Mouse (Mus musculus) intestine, embryonic 15.5 days (tissue): ENCODE data around the gene Rab34. TPM values are rescaled to one million over a fixed set of nuclear protein-coding genes. Genes with fewer than 3 reads are reported as not detected.

Experiments
- ATAC-seq: fragments of 200-750 bp; cut with Nextera tagmentation; 2 replicates; pipeline ENCODE4 v1.8.0; 2017; ENCODE audit warnings: moderate TSS enrichment, moderate library complexity
- H3K27ac ChIP-seq: fragments of 300-500 bp; sonication (generic); 2 replicates; pipeline ENCODE4 v1.5.1; 2015; ENCODE audit warnings: mild to moderate bottlenecking, inconsistent platforms
- H3K27me3 ChIP-seq: fragments of 300-500 bp; sonication (generic); replicated peaks from 2 replicates; pipeline ENCODE4 v1.6.1; 2015; ENCODE audit warnings: inconsistent platforms
- H3K36me3 ChIP-seq: fragments of 300-500 bp; sonication (generic); 2 replicates; pipeline ENCODE4 v1.6.1; 2015; ENCODE audit warnings: inconsistent platforms
- H3K4me1 ChIP-seq: fragments of 300-500 bp; sonication (generic); replicated peaks from 2 replicates; pipeline ENCODE4 v1.6.1; 2015; ENCODE audit warnings: inconsistent platforms
- H3K4me2 ChIP-seq: fragments of 300-500 bp; sonication (generic); replicated peaks from 2 replicates; pipeline ENCODE4 v1.6.1; 2015; ENCODE audit warnings: mild to moderate bottlenecking, inconsistent platforms
- H3K4me3 ChIP-seq: fragments of 300-500 bp; sonication (generic); replicated peaks from 2 replicates; pipeline ENCODE4 v1.5.1; 2015; ENCODE audit warnings: inconsistent platforms
- H3K9ac ChIP-seq: fragments of 300-500 bp; sonication (generic); 2 replicates; pipeline ENCODE4 v1.6.1; 2015; ENCODE audit warnings: inconsistent platforms
- H3K9me3 ChIP-seq: fragments of 300-500 bp; sonication (generic); 2 replicates; pipeline ENCODE4 v1.6.1; 2016; ENCODE audit warnings: inconsistent platforms
- WGBS: fragments of 180-500 bp; shearing (Covaris S2); methylation state at CpG from one replicate; pipeline ENCODE4 v1.1.7; 2015; 5-methylcytosine and 5-hydroxymethylcytosine counted together
- polyA plus RNA-seq: library from polyadenylated mRNA; unstranded; fragments of >200 nt; fragmentation: Nextera tagmentation; extraction: Ambion mirVana; gene quantifications from 2 replicates; pipeline ENCODE4 v1.2.1, GENCODE M21; 2015

Gene Rab34
- polyA plus RNA-seq, result 87.9 and 91.4 TPM in 2 replicates

GRCm38 (mm10) chr11:78188331-78189233 is at the start of gene Rab34:
Rab34 (plus strand) TSS chr11:78188430.
- peaks cover 14% of the 10 kb centered on the region; the same call in 1 of the 2 replicates for H3K36me3 ChIP-seq
- 0% methylated on average over 73 of the region's 80 CpGs for WGBS

GRCm38 (mm10) chr11:78140665-78141064 is 47.6 kb upstream of the Rab34 start:
- Histone ChIP-seq H3K36me3 (peaks cover 13% of the 10 kb centered on the region; the same call in 1 of the 2 replicates), H3K4me2 (no peak overlapping the region), H3K4me3 (no peak overlapping the region), H3K4me1 (no peaks in the 10 kb centered on the region), H3K27ac (no peak overlapping the region), H3K27me3 (no peaks in the 10 kb centered on the region), H3K9me3 (no peaks in the 10 kb centered on the region), H3K9ac (no peak overlapping the region)
- no peak for ATAC-seq
- 77% methylated on average over 5 of the region's 5 CpGs for WGBS

More at GRCm38 (mm10) chr11:78188331-78189233, at the start of gene Rab34:
- peak within 1 kb of the TSS; percentile 69 for H3K4me3 ChIP-seq
- H3K4me1 ChIP-seq, result peaks cover 10% of the 10 kb centered on the region
- no peaks in the 10 kb centered on the region for H3K9me3 ChIP-seq
- peak within 1 kb of the TSS; percentile 97 for H3K27ac ChIP-seq
- peak within 1 kb of the TSS; percentile 72 for H3K4me2 ChIP-seq
- ATAC-seq, result peak; percentile 83
- no peaks in the 10 kb centered on the region for H3K27me3 ChIP-seq
- H3K9ac ChIP-seq, result peak within 1 kb of the TSS; percentile 70

GRCm38 (mm10) chr11:78143520-78143919 is 44.7 kb upstream of the Rab34 start:
- WGBS, result 94% methylated on average over 2 of the region's 2 CpGs
- no peaks in the 10 kb centered on the region for H3K4me1 ChIP-seq
- H3K9ac ChIP-seq, result no peak overlapping the region
- H3K36me3 ChIP-seq, result peaks cover 17% of the 10 kb centered on the region; the same call in 1 of the 2 replicates
- no peak overlapping the region for H3K4me2 ChIP-seq
- H3K4me3 ChIP-seq, result no peak overlapping the region
- H3K27ac ChIP-seq, result no peak overlapping the region
- no peaks in the 10 kb centered on the region for H3K27me3 ChIP-seq
- H3K9me3 ChIP-seq, result no peaks in the 10 kb centered on the region
- ATAC-seq, result no peak

- Histone ChIP-seq H3K27me3 (no peaks in the 10 kb centered on the region), H3K27ac (no peak overlapping the region), H3K4me2 (no peak overlapping the region), H3K36me3 (peaks cover 21% of the 10 kb centered on the region), H3K4me3 (no peak overlapping the region), H3K9me3 (no peaks in the 10 kb centered on the region), H3K9ac (no peak overlapping the region), H3K4me1 (no peaks in the 10 kb centered on the region)
- 80% methylated on average over 5 of the region's 5 CpGs for whole genome bisulfite sequencing
- no peak for ATAC-seq
Measured at GRCm38 (mm10) chr11:78146168-78146567, 42.1 kb upstream of the Rab34 start.

- H3K9ac ChIP-seq, result no peak overlapping the region
- H3K9me3 ChIP-seq, result no peaks in the 10 kb centered on the region
- ATAC-seq, result no peak
- no peak overlapping the region for H3K4me2 ChIP-seq
- H3K36me3 ChIP-seq, result peaks cover 21% of the 10 kb centered on the region
- 0 out of 2 replicates have a peak, but pooled peaks cover under 1% of the 10 kb centered on the region for H3K4me1 ChIP-seq
- 86% methylated on average over 6 of the region's 6 CpGs for WGBS
- no peak overlapping the region for H3K4me3 ChIP-seq
- H3K27ac ChIP-seq, result no peak overlapping the region
- H3K27me3 ChIP-seq, result no peaks in the 10 kb centered on the region
Measured at GRCm38 (mm10) chr11:78146707-78147543, 41.3 kb upstream of the Rab34 start.

- H3K27ac ChIP-seq, result no peak overlapping the region
- peaks cover 19% of the 10 kb centered on the region for H3K36me3 ChIP-seq
- no peaks in the 10 kb centered on the region for H3K27me3 ChIP-seq
- no peak overlapping the region for H3K4me3 ChIP-seq
- peaks cover 16% of the 10 kb centered on the region; the same call in 1 of the 2 replicates for H3K4me1 ChIP-seq
- H3K9ac ChIP-seq, result no peak overlapping the region
- H3K9me3 ChIP-seq, result no peaks in the 10 kb centered on the region
- no peak for ATAC-seq
- H3K4me2 ChIP-seq, result no peak overlapping the region
- 42% methylated on average over 1 of the region's 1 CpGs for WGBS
Measured at GRCm38 (mm10) chr11:78151161-78151560, 37.1 kb upstream of the Rab34 start.

GRCm38 (mm10) chr11:78152299-78153231 is 35.7 kb upstream of the Rab34 start:
- Histone ChIP-seq H3K27ac (peak overlapping the region; percentile 48), H3K9ac (no peak overlapping the region), H3K9me3 (no peaks in the 10 kb centered on the region), H3K4me1 (peaks cover 16% of the 10 kb centered on the region; the same call in 1 of the 2 replicates), H3K4me3 (no peak overlapping the region), H3K36me3 (peaks cover 18% of the 10 kb centered on the region), H3K4me2 (no peak overlapping the region), H3K27me3 (no peaks in the 10 kb centered on the region)
- WGBS, result 52% methylated on average over 9 of the region's 9 CpGs
- no peak for ATAC-seq

GRCm38 (mm10) chr11:78153778-78154177 is 34.5 kb upstream of the Rab34 start:
- WGBS, result 88% methylated on average over 13 of the region's 13 CpGs
- Histone ChIP-seq H3K9me3 (no peaks in the 10 kb centered on the region), H3K27ac (no peak overlapping the region), H3K4me2 (no peak overlapping the region), H3K36me3 (peaks cover 28% of the 10 kb centered on the region), H3K27me3 (no peaks in the 10 kb centered on the region), H3K4me3 (no peak overlapping the region), H3K9ac (no peak overlapping the region), H3K4me1 (peaks cover 16% of the 10 kb centered on the region; the same call in 1 of the 2 replicates)
- no peak for ATAC-seq

GRCm38 (mm10) chr11:78155674-78156073 is 32.6 kb upstream of the Rab34 start:
- no peak overlapping the region for H3K27ac ChIP-seq
- 82% methylated on average over 5 of the region's 5 CpGs for WGBS
- no peak for ATAC-seq

GRCm38 (mm10) chr11:78156156-78156699 is 32.0 kb upstream of the Rab34 start:
- Histone ChIP-seq H3K27ac (no peak overlapping the region), H3K36me3 (peaks cover 45% of the 10 kb centered on the region), H3K4me3 (no peak overlapping the region), H3K27me3 (no peaks in the 10 kb centered on the region), H3K4me1 (peaks cover 16% of the 10 kb centered on the region; the same call in 1 of the 2 replicates), H3K9ac (no peak overlapping the region), H3K4me2 (no peak overlapping the region), H3K9me3 (no peaks in the 10 kb centered on the region)
- WGBS, result 83% methylated on average over 6 of the region's 6 CpGs
- no peak for ATAC-seq

More at GRCm38 (mm10) chr11:78155674-78156073, 32.6 kb upstream of the Rab34 start:
- Histone ChIP-seq H3K27me3 (no peaks in the 10 kb centered on the region), H3K9ac (no peak overlapping the region), H3K36me3 (peaks cover 39% of the 10 kb centered on the region), H3K4me2 (no peak overlapping the region), H3K9me3 (no peaks in the 10 kb centered on the region), H3K4me3 (no peak overlapping the region), H3K4me1 (peaks cover 16% of the 10 kb centered on the region; the same call in 1 of the 2 replicates)

- Histone ChIP-seq H3K4me1 (peaks cover 21% of the 10 kb centered on the region), H3K9me3 (no peaks in the 10 kb centered on the region), H3K4me3 (no peak overlapping the region), H3K36me3 (peaks cover 47% of the 10 kb centered on the region), H3K9ac (no peak overlapping the region), H3K27ac (no peak overlapping the region), H3K4me2 (no peak overlapping the region), H3K27me3 (no peaks in the 10 kb centered on the region)
- WGBS, result 21% methylated on average over 2 of the region's 2 CpGs
- ATAC-seq, result peak; percentile 45
Measured at GRCm38 (mm10) chr11:78159096-78159495, 29.1 kb upstream of the Rab34 start.
